Mouse (Mus musculus): ENCODE results near the gene Slc5a5. TPM values are rescaled to one million over a fixed set of nuclear protein-coding genes. Genes with fewer than 3 reads are reported as not detected.
A peak's percentile ranks its signal among the peaks of the same experiment; 100 is the strongest.

Slc5a5 gene
- polyA plus RNA-seq, 1 experiment from 2014 or later: 3.1 TPM

GRCm38 (mm10) chr8:70890656-70891055 is 1.9 kb downstream of the Slc5a5 start:
- no peak overlapping the region for H3K27ac ChIP-seq (ENCODE audit: low read depth, low read length)
- ATAC-seq: no peak
- H3K27me3 ChIP-seq (replicated peaks; ENCODE audit: control insufficient read depth, insufficient read depth, low read length): peaks cover 48% of the 10 kb centered on the region

GRCm38 (mm10) chr8:70887669-70888068 is 4.9 kb downstream of the Slc5a5 start:
- ATAC-seq: 0 out of 2 replicates have a peak, but pooled peaks have one; percentile 27
- no peak overlapping the region for H3K27ac ChIP-seq (ENCODE audit: low read depth, low read length)
- no peaks in the 10 kb centered on the region; the same call in 1 of the 2 replicates for H3K36me3 ChIP-seq (ENCODE audit: control insufficient read depth, insufficient read depth, low read length)
- WGBS: 5% methylated on average over 15 of the region's 18 CpGs
- H3K9me3 ChIP-seq (ENCODE audit: control insufficient read depth, low read length): peaks cover 2% of the 10 kb centered on the region; the same call in 1 of the 2 replicates
- peaks cover 24% of the 10 kb centered on the region for H3K27me3 ChIP-seq (replicated peaks; ENCODE audit: control insufficient read depth, insufficient read depth, low read length)
- no peak overlapping the region for H3K9ac ChIP-seq (ENCODE audit: low read depth, low read length)
- H3K4me2 ChIP-seq (ENCODE audit: low read length): no peak overlapping the region
- peaks cover 7% of the 10 kb centered on the region; the same call in 1 of the 2 replicates for H3K4me1 ChIP-seq (ENCODE audit: control insufficient read depth, insufficient read depth, low read depth, low read length)
- peak overlapping the region; percentile 12; the same call in 1 of the 2 replicates for H3K4me3 ChIP-seq (ENCODE audit: low read length)

More at GRCm38 (mm10) chr8:70890656-70891055, 1.9 kb downstream of the Slc5a5 start:
- peaks cover 24% of the 10 kb centered on the region for H3K36me3 ChIP-seq (ENCODE audit: control insufficient read depth, insufficient read depth, low read length)
- no peak overlapping the region for H3K4me2 ChIP-seq (ENCODE audit: low read length)
- H3K4me1 ChIP-seq (ENCODE audit: control insufficient read depth, insufficient read depth, low read depth, low read length): peaks cover 9% of the 10 kb centered on the region; the same call in 1 of the 2 replicates
- H3K9me3 ChIP-seq (ENCODE audit: control insufficient read depth, low read length): peaks cover 2% of the 10 kb centered on the region; the same call in 1 of the 2 replicates
- H3K9ac ChIP-seq (ENCODE audit: low read depth, low read length): no peak overlapping the region
- WGBS: 89% methylated on average over 5 of the region's 5 CpGs
- no peak overlapping the region for H3K4me3 ChIP-seq (ENCODE audit: low read length)

- Histone ChIP-seq H3K9me3 (ENCODE audit: control insufficient read depth, low read length) (no peaks in the 10 kb centered on the region), H3K27me3 (replicated peaks; ENCODE audit: control insufficient read depth, insufficient read depth, low read length) (peaks cover 4% of the 10 kb centered on the region), H3K27ac (ENCODE audit: low read depth, low read length) (no peak overlapping the region), H3K36me3 (ENCODE audit: control insufficient read depth, insufficient read depth, low read length) (no peaks in the 10 kb centered on the region), H3K9ac (ENCODE audit: low read depth, low read length) (no peak overlapping the region), H3K4me2 (ENCODE audit: low read length) (no peak overlapping the region), H3K4me3 (ENCODE audit: low read length) (no peak overlapping the region), H3K4me1 (ENCODE audit: control insufficient read depth, insufficient read depth, low read depth, low read length) (no peaks in the 10 kb centered on the region; the same call in 1 of the 2 replicates)
- no peak for ATAC-seq
- WGBS: 17% methylated on average over 12 of the region's 12 CpGs
These were observed 6.9 kb downstream of the Slc5a5 start for GRCm38 (mm10) chr8:70885612-70886011.

- WGBS: 91% methylated on average over 10 of the region's 10 CpGs
- H3K9me3 ChIP-seq (ENCODE audit: control insufficient read depth, low read length): no peaks in the 10 kb centered on the region
These were observed 7.9 kb downstream of the Slc5a5 start for GRCm38 (mm10) chr8:70884683-70885082.

GRCm38 (mm10) chr8:70884186-70884585 is 8.4 kb downstream of the Slc5a5 start:
- Histone ChIP-seq H3K36me3 (ENCODE audit: control insufficient read depth, insufficient read depth, low read length) (no peaks in the 10 kb centered on the region), H3K4me3 (ENCODE audit: low read length) (no peak overlapping the region), H3K27me3 (replicated peaks; ENCODE audit: control insufficient read depth, insufficient read depth, low read length) (peaks cover 2% of the 10 kb centered on the region; the same call in 1 of the 2 replicates), H3K4me1 (ENCODE audit: control insufficient read depth, insufficient read depth, low read depth, low read length) (peaks cover 6% of the 10 kb centered on the region; the same call in 1 of the 2 replicates), H3K9ac (ENCODE audit: low read depth, low read length) (no peak overlapping the region), H3K4me2 (ENCODE audit: low read length) (no peak overlapping the region), H3K27ac (ENCODE audit: low read depth, low read length) (no peak overlapping the region), H3K9me3 (ENCODE audit: control insufficient read depth, low read length) (no peaks in the 10 kb centered on the region)
- ATAC-seq: no peak
- 74% methylated on average over 4 of the region's 4 CpGs for WGBS

More at GRCm38 (mm10) chr8:70884683-70885082, 7.9 kb downstream of the Slc5a5 start:
- ATAC-seq: no peak
- Histone ChIP-seq H3K27me3 (replicated peaks; ENCODE audit: control insufficient read depth, insufficient read depth, low read length) (peaks cover 4% of the 10 kb centered on the region; the same call in 1 of the 2 replicates), H3K4me2 (ENCODE audit: low read length) (no peak overlapping the region), H3K4me3 (ENCODE audit: low read length) (no peak overlapping the region), H3K9ac (ENCODE audit: low read depth, low read length) (no peak overlapping the region), H3K36me3 (ENCODE audit: control insufficient read depth, insufficient read depth, low read length) (no peaks in the 10 kb centered on the region), H3K27ac (ENCODE audit: low read depth, low read length) (no peak overlapping the region), H3K4me1 (ENCODE audit: control insufficient read depth, insufficient read depth, low read depth, low read length) (peaks cover 6% of the 10 kb centered on the region; the same call in 1 of the 2 replicates)

GRCm38 (mm10) chr8:70880546-70880945 is 12.0 kb downstream of the Slc5a5 start:
- Histone ChIP-seq H3K9ac (ENCODE audit: low read depth, low read length) (no peak overlapping the region; the same call in 1 of the 2 replicates), H3K27ac (ENCODE audit: low read depth, low read length) (peak overlapping the region; percentile 17; the same call in 1 of the 2 replicates)
- no peak for ATAC-seq

GRCm38 (mm10) chr8:70880126-70880525 is 12.4 kb downstream of the Slc5a5 start:
- no peaks in the 10 kb centered on the region for H3K27me3 ChIP-seq (replicated peaks; ENCODE audit: control insufficient read depth, insufficient read depth, low read length)
- ATAC-seq: peak; percentile 45
- H3K4me1 ChIP-seq (ENCODE audit: control insufficient read depth, insufficient read depth, low read depth, low read length): peaks cover 6% of the 10 kb centered on the region; the same call in 1 of the 2 replicates
- peak overlapping the region; percentile 17; the same call in 1 of the 2 replicates for H3K27ac ChIP-seq (ENCODE audit: low read depth, low read length)
- no peak overlapping the region; the same call in 1 of the 2 replicates for H3K9ac ChIP-seq (ENCODE audit: low read depth, low read length)
- H3K36me3 ChIP-seq (ENCODE audit: control insufficient read depth, insufficient read depth, low read length): no peaks in the 10 kb centered on the region
- no peak overlapping the region for H3K4me2 ChIP-seq (ENCODE audit: low read length)
- H3K4me3 ChIP-seq (ENCODE audit: low read length): no peak overlapping the region
- 9% methylated on average over 4 of the region's 4 CpGs for WGBS
- no peaks in the 10 kb centered on the region for H3K9me3 ChIP-seq (ENCODE audit: control insufficient read depth, low read length)

More at GRCm38 (mm10) chr8:70880546-70880945, 12.0 kb downstream of the Slc5a5 start:
- Histone ChIP-seq H3K27me3 (replicated peaks; ENCODE audit: control insufficient read depth, insufficient read depth, low read length) (no peaks in the 10 kb centered on the region), H3K4me3 (ENCODE audit: low read length) (no peak overlapping the region), H3K4me2 (ENCODE audit: low read length) (no peak overlapping the region), H3K36me3 (ENCODE audit: control insufficient read depth, insufficient read depth, low read length) (no peaks in the 10 kb centered on the region), H3K4me1 (ENCODE audit: control insufficient read depth, insufficient read depth, low read depth, low read length) (peaks cover 6% of the 10 kb centered on the region; the same call in 1 of the 2 replicates), H3K9me3 (ENCODE audit: control insufficient read depth, low read length) (no peaks in the 10 kb centered on the region)
- 31% methylated on average over 11 of the region's 11 CpGs for WGBS

- H3K4me3 ChIP-seq (ENCODE audit: low read length): no peak overlapping the region
- 42% methylated on average over 4 of the region's 4 CpGs for WGBS
- no peak for ATAC-seq
- H3K4me2 ChIP-seq (ENCODE audit: low read length): no peak overlapping the region
- H3K36me3 ChIP-seq (ENCODE audit: control insufficient read depth, insufficient read depth, low read length): no peaks in the 10 kb centered on the region
- H3K4me1 ChIP-seq (ENCODE audit: control insufficient read depth, insufficient read depth, low read depth, low read length): peaks cover 6% of the 10 kb centered on the region; the same call in 1 of the 2 replicates
- H3K9ac ChIP-seq (ENCODE audit: low read depth, low read length): no peak overlapping the region
- no peaks in the 10 kb centered on the region for H3K27me3 ChIP-seq (replicated peaks; ENCODE audit: control insufficient read depth, insufficient read depth, low read length)
- no peaks in the 10 kb centered on the region for H3K9me3 ChIP-seq (ENCODE audit: control insufficient read depth, low read length)
- no peak overlapping the region for H3K27ac ChIP-seq (ENCODE audit: low read depth, low read length)
These were observed 13.1 kb downstream of the Slc5a5 start for GRCm38 (mm10) chr8:70879500-70879899.

GRCm38 (mm10) chr8:70878178-70878577 is 14.4 kb downstream of the Slc5a5 start:
- H3K4me3 ChIP-seq (ENCODE audit: low read length): no peak overlapping the region
- no peak overlapping the region for H3K9ac ChIP-seq (ENCODE audit: low read depth, low read length)
- ATAC-seq: no peak
- WGBS: 56% methylated on average over 2 of the region's 2 CpGs
- peaks cover 6% of the 10 kb centered on the region; the same call in 1 of the 2 replicates for H3K4me1 ChIP-seq (ENCODE audit: control insufficient read depth, insufficient read depth, low read depth, low read length)
- H3K9me3 ChIP-seq (ENCODE audit: control insufficient read depth, low read length): no peaks in the 10 kb centered on the region
- no peaks in the 10 kb centered on the region for H3K27me3 ChIP-seq (replicated peaks; ENCODE audit: control insufficient read depth, insufficient read depth, low read length)
- no peak overlapping the region for H3K27ac ChIP-seq (ENCODE audit: low read depth, low read length)
- H3K4me2 ChIP-seq (ENCODE audit: low read length): no peak overlapping the region
- H3K36me3 ChIP-seq (ENCODE audit: control insufficient read depth, insufficient read depth, low read length): no peaks in the 10 kb centered on the region
